Mouse (Mus musculus): ENCODE data around the gene Ctnnbip1. TPM values are rescaled to one million over a fixed set of nuclear protein-coding genes. Genes with fewer than 3 reads are reported as not detected.

Gene Ctnnbip1
- polyA plus RNA-seq, 1 experiment: 4.7 TPM

DNA sequence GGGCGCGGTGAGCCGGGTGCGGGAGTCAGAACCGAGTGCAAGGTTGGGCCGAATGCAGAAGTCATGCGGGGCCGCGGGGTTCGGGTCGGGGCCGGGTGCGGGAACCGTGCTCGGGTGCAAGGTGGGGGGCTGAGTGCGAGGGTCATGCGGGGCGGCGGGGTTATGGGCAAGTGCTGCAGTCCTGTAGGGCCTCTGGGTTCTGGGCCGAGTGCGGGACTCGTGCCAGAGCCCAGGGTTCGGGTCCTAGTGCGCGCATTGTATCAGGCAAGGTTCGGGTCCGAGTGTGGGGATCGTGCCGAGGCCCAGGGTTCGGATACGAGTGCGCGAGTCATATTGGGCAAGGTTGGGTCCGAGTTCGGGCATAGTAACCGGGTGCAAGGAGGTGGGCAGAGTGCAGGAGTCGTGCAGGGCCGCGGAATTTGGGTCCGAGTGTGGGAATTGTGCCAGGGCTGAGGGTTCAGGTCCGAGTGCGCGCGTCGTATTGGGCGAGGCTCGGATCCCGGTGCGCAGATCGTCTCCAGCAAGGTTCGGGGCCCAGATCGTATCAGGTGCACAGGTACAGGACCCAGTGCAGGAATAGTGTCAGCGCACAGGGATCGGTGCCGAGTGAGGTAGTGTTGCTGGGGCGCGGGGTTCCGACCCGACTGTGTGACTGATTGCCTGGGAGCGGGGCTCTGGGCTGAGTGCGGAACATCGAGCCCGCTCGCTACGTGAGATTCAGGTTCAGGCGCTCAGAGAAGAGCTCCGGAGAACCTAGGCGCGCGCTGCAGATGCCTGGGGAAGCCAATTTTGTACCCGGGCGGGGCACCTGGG lies 69.0 kb downstream of the Ctnnbip1 start:
- H3K27ac ChIP-seq (ENCODE audit: control insufficient read depth, insufficient read depth, low read depth, low read length): peak overlapping the region; percentile 37; the same call in 1 of the 2 replicates
- H3K27me3 ChIP-seq (ENCODE audit: control insufficient read depth, insufficient read depth, low read length): no peaks in the 10 kb centered on the region
- H3K36me3 ChIP-seq (ENCODE audit: control insufficient read depth, insufficient read depth, low read length): no peaks in the 10 kb centered on the region
- H3K4me1 ChIP-seq (ENCODE audit: control insufficient read depth, insufficient read depth, low read length): peaks cover 13% of the 10 kb centered on the region
- TF ChIP-seq POLR2A (IDR thresholded peaks at IDR 0.05; ENCODE audit: control insufficient read depth, low read depth, low read length) (no peak), CTCF (IDR thresholded peaks at IDR 0.05; ENCODE audit: control insufficient read depth, insufficient read depth, insufficient replicate concordance, low read depth, low read length) (no peak)
- peak overlapping the region; percentile 85 for H3K4me3 ChIP-seq (ENCODE audit: control insufficient read depth, low read depth, low read length)

DNA sequence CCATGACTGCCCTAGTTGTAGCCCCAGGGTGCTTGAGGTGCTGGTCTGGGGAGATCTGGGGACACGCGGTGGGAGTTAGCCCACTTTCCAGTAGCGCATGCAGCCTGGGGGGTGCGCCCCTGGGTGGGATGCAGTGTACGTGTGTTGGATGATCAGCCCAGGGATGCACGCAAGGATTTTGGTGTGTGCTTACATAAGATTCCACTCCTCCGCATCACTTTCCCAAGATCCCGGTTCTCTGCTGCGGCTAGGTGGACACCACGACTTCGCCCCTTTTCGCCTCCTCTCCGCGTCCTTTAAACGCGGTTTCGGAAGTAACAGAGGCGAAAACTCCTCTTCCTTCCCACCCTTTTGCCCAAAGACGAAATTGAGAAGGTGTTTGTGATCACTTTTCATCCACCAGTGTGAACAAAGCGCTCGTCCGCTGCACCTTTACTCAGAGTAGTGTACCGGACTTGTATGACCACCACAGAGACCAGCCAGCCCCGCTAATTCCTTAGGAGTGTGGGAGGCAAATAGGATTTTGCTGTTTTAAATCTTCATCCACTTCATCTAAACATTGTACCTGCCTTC lies 69.6 kb downstream of the Ctnnbip1 start:
- Histone ChIP-seq H3K36me3 (ENCODE audit: control insufficient read depth, insufficient read depth, low read length) (no peaks in the 10 kb centered on the region), H3K27ac (ENCODE audit: control insufficient read depth, insufficient read depth, low read depth, low read length) (no peak overlapping the region), H3K4me1 (ENCODE audit: control insufficient read depth, insufficient read depth, low read length) (peaks cover 13% of the 10 kb centered on the region), H3K27me3 (ENCODE audit: control insufficient read depth, insufficient read depth, low read length) (no peaks in the 10 kb centered on the region), H3K4me3 (ENCODE audit: control insufficient read depth, low read depth, low read length) (peak overlapping the region; percentile 85)
- TF ChIP-seq POLR2A (IDR thresholded peaks at IDR 0.05; ENCODE audit: control insufficient read depth, low read depth, low read length) (no peak), CTCF (IDR thresholded peaks at IDR 0.05; ENCODE audit: control insufficient read depth, insufficient read depth, insufficient replicate concordance, low read depth, low read length) (no peak)

DNA sequence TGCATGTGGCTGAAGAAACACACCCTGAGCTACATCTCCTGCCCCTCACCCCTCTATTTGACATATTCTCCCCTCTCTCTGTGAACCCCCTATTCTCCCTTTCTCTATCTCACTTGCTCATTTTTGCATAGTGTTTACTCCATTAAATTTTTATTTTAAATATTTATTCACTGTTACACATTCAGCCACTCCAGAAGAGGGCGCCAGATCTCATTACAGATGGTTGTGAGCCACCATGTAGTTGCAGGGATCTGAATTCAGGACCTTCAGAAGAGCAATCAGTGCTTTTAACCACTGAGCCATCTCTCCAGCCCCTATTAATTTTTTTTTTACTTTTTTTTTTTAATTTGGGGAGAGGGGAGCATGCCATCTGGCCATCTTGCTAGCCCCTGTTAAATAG lies 72.2 kb downstream of the Ctnnbip1 start:
- H3K4me3 ChIP-seq (ENCODE audit: control insufficient read depth, low read depth, low read length): no peak overlapping the region
- peaks cover 13% of the 10 kb centered on the region for H3K4me1 ChIP-seq (ENCODE audit: control insufficient read depth, insufficient read depth, low read length)
- no peaks in the 10 kb centered on the region for H3K27me3 ChIP-seq (ENCODE audit: control insufficient read depth, insufficient read depth, low read length)
- no peak overlapping the region for H3K27ac ChIP-seq (ENCODE audit: control insufficient read depth, insufficient read depth, low read depth, low read length)
- no peaks in the 10 kb centered on the region for H3K36me3 ChIP-seq (ENCODE audit: control insufficient read depth, insufficient read depth, low read length)
- TF ChIP-seq POLR2A (IDR thresholded peaks at IDR 0.05; ENCODE audit: control insufficient read depth, low read depth, low read length) (no peak), CTCF (IDR thresholded peaks at IDR 0.05; ENCODE audit: control insufficient read depth, insufficient read depth, insufficient replicate concordance, low read depth, low read length) (no peak)

DNA sequence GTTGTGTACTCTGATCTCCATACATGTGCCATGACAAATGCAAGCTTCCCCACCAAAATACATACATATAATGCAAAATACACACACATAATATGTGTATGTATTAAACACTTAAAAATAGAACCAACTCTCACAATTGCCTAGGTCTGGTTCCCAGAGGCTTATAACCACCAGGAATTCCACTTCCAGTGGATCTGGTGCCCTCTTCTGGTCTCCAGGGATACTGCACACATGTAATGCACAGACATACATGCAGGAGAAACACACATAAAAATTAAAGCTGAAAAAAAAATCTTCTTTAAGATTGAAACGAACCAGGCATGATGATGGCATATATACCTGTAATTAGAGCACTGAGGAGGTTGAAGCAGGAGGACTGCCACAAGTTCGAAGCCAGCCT lies 73.5 kb downstream of the Ctnnbip1 start:
- Histone ChIP-seq H3K4me3 (ENCODE audit: control insufficient read depth, low read depth, low read length) (no peak overlapping the region), H3K4me1 (ENCODE audit: control insufficient read depth, insufficient read depth, low read length) (peaks cover 9% of the 10 kb centered on the region), H3K27ac (ENCODE audit: control insufficient read depth, insufficient read depth, low read depth, low read length) (no peak overlapping the region), H3K36me3 (ENCODE audit: control insufficient read depth, insufficient read depth, low read length) (no peaks in the 10 kb centered on the region), H3K27me3 (ENCODE audit: control insufficient read depth, insufficient read depth, low read length) (no peaks in the 10 kb centered on the region)
- TF ChIP-seq CTCF (IDR thresholded peaks at IDR 0.05; ENCODE audit: control insufficient read depth, insufficient read depth, insufficient replicate concordance, low read depth, low read length) (no peak), POLR2A (IDR thresholded peaks at IDR 0.05; ENCODE audit: control insufficient read depth, low read depth, low read length) (no peak)

DNA sequence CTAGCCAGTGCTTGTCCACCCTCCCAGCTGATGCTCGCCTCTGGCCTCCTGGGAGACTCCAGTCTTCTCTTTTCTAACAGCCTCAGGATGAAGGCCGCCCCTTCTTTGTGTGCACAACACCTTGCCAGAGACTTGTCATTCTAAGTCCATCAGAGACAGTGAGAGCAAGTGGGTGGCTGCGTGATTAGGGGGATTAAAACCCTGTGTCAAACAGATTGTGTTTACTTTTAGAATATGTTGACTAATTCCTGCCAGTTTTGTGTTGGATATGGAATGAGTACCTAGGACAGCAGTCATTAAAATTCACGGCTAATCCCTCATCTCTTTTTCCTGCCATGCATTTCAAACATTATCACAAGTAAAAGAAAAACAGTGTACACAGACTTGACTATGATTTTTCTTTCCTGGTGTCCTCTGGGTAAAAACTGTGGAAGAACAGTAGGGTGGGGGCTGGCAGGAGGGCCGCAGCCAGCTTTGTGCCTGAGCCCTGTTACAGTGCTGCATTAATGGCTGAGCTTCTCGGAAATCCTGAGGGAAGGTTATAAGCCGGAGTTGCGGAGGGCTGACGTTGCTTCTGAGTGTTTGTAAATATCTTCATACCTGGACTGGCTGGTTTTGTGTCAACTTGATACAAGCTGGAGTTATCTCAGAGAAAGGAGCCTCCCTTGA lies 77.0 kb downstream of the Ctnnbip1 start:
- H3K36me3 ChIP-seq (ENCODE audit: control insufficient read depth, insufficient read depth, low read length): no peaks in the 10 kb centered on the region
- TF ChIP-seq POLR2A (IDR thresholded peaks at IDR 0.05; ENCODE audit: control insufficient read depth, low read depth, low read length): no peak
- TF ChIP-seq CTCF (IDR thresholded peaks at IDR 0.05; ENCODE audit: control insufficient read depth, insufficient read depth, insufficient replicate concordance, low read depth, low read length): no peak
- no peak overlapping the region for H3K4me3 ChIP-seq (ENCODE audit: control insufficient read depth, low read depth, low read length)
- H3K27me3 ChIP-seq (ENCODE audit: control insufficient read depth, insufficient read depth, low read length): no peaks in the 10 kb centered on the region
- no peak overlapping the region for H3K27ac ChIP-seq (ENCODE audit: control insufficient read depth, insufficient read depth, low read depth, low read length)
- H3K4me1 ChIP-seq (ENCODE audit: control insufficient read depth, insufficient read depth, low read length): no peaks in the 10 kb centered on the region

DNA sequence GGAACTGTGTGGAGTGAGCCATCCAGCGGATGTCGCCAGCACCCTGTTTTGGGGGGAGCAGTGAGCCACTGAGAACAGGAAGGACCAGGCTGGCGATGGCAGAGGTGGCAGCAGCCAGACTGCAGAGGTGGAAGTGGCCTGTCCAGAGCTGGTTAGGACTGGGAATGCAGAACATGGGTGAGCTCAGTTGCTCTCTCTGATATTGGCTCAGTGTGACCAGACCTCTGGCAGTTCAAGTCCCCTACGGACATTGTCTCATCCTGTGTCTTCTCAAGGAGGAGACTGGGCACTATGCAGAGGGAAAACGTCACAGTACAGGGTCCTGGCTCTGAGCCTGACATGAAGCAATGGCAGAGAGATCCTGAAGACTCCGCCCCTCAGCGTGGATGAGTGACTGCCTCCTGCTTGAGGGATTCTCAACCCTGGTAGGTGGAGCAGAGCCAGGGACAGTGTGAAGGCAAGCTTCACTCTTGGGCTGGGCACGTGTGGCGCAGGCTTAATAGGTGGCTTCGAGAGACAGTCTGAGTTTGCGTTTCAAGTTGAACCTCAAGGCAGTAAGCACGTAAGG lies 79.7 kb downstream of the Ctnnbip1 start:
- TF ChIP-seq POLR2A (IDR thresholded peaks at IDR 0.05; ENCODE audit: control insufficient read depth, low read depth, low read length) (no peak), CTCF (IDR thresholded peaks at IDR 0.05; ENCODE audit: control insufficient read depth, insufficient read depth, insufficient replicate concordance, low read depth, low read length) (no peak)
- H3K36me3 ChIP-seq (ENCODE audit: control insufficient read depth, insufficient read depth, low read length): no peaks in the 10 kb centered on the region
- H3K27ac ChIP-seq (ENCODE audit: control insufficient read depth, insufficient read depth, low read depth, low read length): no peak overlapping the region
- H3K4me1 ChIP-seq (ENCODE audit: control insufficient read depth, insufficient read depth, low read length): no peaks in the 10 kb centered on the region
- no peak overlapping the region for H3K4me3 ChIP-seq (ENCODE audit: control insufficient read depth, low read depth, low read length)
- no peaks in the 10 kb centered on the region for H3K27me3 ChIP-seq (ENCODE audit: control insufficient read depth, insufficient read depth, low read length)

DNA sequence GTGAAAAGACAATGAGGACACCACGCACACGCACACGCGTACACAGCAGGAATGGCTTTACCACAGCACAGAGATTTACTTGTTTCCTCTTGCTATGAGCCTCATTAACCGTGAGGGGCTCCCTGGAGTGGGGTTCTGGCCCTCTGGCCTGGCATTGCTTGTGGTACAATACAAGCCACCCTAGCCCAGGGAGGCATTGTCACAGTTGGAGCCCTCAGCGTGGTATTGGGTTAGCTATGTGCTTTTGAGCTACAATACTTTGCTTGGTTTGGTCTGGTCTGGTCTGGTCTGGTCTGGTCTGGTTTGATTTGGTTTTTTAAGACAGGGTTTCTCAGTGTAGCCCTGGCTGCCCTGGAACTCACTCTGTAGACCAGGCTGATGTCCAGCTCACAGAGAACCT lies 81.5 kb downstream of the Ctnnbip1 start:
- Histone ChIP-seq H3K4me1 (ENCODE audit: control insufficient read depth, insufficient read depth, low read length) (no peaks in the 10 kb centered on the region), H3K27ac (ENCODE audit: control insufficient read depth, insufficient read depth, low read depth, low read length) (no peak overlapping the region), H3K4me3 (ENCODE audit: control insufficient read depth, low read depth, low read length) (no peak overlapping the region), H3K36me3 (ENCODE audit: control insufficient read depth, insufficient read depth, low read length) (no peaks in the 10 kb centered on the region), H3K27me3 (ENCODE audit: control insufficient read depth, insufficient read depth, low read length) (no peaks in the 10 kb centered on the region)
- TF ChIP-seq CTCF (IDR thresholded peaks at IDR 0.05; ENCODE audit: control insufficient read depth, insufficient read depth, insufficient replicate concordance, low read depth, low read length) (no peak), POLR2A (IDR thresholded peaks at IDR 0.05; ENCODE audit: control insufficient read depth, low read depth, low read length) (no peak)
